Mouse (Mus musculus) embryonic fibroblast, embryonic 13.5 days (primary cell): ENCODE results near the gene Prickle2. TPM values are rescaled to one million over a fixed set of nuclear protein-coding genes. Genes with fewer than 3 reads are reported as not detected.

ENCODE experiments used
- H3K27ac ChIP-seq: 2 replicates; pipeline ENCODE4 v1.5.1; 2012; ENCODE audit warnings: low read length, control low read depth, inconsistent platforms; ENCODE audit not compliant: insufficient read depth
- H3K4me1 ChIP-seq: 2 replicates; pipeline ENCODE4 v1.6.1; 2011; ENCODE audit warnings: low read length; ENCODE audit not compliant: control insufficient read depth, insufficient read depth
- H3K4me3 ChIP-seq: 2 replicates; pipeline ENCODE4 v1.5.1; 2011; ENCODE audit warnings: mild to moderate bottlenecking, control low read depth, low read length; ENCODE audit not compliant: insufficient read depth
- CTCF ChIP-seq: IDR thresholded peaks from 2 replicates; pipeline ENCODE4 v1.5.1; 2011; ENCODE audit warnings: mild to moderate bottlenecking, control low read depth, low read length, moderate library complexity, borderline replicate concordance; ENCODE audit not compliant: insufficient read depth
- POLR2A ChIP-seq: IDR thresholded peaks from 2 replicates; pipeline ENCODE4 v1.6.1; 2011; ENCODE audit warnings: low read depth, mild to moderate bottlenecking, control low read depth, low read length, moderate library complexity
- polyA plus RNA-seq: library from polyadenylated mRNA; stranded (reverse); fragments of >200 nt; gene quantifications from 2 replicates; pipeline ENCODE4 v1.2.4, GENCODE M21; 2011; ENCODE audit warnings: low read depth; ENCODE audit not compliant: missing spikeins, insufficient read length

The Prickle2 gene
- polyA plus RNA-seq, 1 experiment, result 10.4 TPM

GRCm38 (mm10) chr6:92441205-92441604, 264.8 kb downstream of the Prickle2 start:
- peaks cover 7% of the 10 kb centered on the region; the same call in 1 of the 2 replicates for H3K4me1 ChIP-seq

DNA sequence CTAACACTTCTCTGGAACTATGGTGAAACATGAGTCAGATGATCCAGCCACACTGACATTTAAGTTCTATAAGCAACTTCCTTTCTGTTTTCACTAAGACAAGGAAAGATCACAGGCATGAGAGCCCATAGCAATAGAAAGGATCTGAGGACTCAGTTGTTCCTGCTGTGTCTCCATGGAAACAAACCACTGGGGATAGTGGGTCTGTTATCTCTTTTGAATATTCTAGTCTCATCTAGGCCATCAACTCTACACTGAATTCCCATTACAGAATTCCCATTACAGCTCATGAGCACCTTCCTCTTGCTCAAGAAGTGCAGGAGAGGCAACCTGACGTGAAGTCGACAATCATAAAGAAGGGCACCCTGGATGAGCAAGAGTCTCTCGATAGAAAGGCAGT, 265.7 kb downstream of the Prickle2 start:
- H3K4me1 ChIP-seq, result peaks cover 7% of the 10 kb centered on the region; the same call in 1 of the 2 replicates
- H3K4me3 ChIP-seq, result no peak overlapping the region
- TF ChIP-seq CTCF, result no peak
- no peak for TF ChIP-seq POLR2A
- H3K27ac ChIP-seq, result no peak overlapping the region

More at GRCm38 (mm10) chr6:92441205-92441604, 264.8 kb downstream of the Prickle2 start:
- Histone ChIP-seq H3K4me3 (no peak overlapping the region), H3K27ac (no peak overlapping the region)
- TF ChIP-seq POLR2A (no peak), CTCF (no peak)

GRCm38 (mm10) chr6:92432146-92432545, 273.8 kb downstream of the Prickle2 start:
- Histone ChIP-seq H3K4me1 (peaks cover 13% of the 10 kb centered on the region), H3K27ac (no peak overlapping the region), H3K4me3 (no peak overlapping the region)
- no peak for TF ChIP-seq POLR2A
- TF ChIP-seq CTCF, result no peak

DNA sequence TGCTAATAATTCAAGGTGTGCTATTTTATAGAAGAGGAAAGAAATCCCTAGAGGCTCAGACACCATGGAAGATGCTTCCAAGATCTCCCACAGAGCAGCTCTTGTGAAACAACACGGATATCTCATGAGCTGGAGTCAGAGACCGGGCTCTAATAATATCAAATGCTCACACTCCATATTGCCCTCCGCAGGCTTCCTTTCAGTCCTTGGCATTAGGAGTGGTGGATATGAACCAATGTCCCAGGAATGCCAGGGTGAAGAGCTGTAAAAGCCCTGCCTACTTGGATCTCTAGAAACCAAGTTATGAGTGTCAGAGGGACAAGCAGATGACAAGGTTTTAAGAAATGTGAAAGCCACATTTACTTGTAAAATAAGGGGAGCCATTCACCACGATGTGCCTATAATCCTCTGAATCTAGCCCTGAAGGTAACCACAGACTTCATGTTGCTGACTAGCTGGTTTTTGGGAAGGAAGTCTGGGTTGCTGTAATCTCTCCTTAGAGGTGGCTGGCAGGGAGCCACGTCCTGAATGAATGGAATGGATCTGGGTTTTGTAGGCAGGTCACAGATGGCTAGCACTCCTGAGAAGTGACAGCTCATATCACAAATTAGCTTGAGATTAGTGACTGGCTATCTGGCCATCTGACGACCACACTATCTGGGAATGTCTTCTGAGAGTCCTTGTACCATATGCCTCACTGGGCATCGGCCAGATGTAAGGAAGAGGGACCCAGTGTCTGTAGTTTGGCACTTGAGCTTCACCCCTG, 278.4 kb downstream of the Prickle2 start:
- Histone ChIP-seq H3K27ac (no peak overlapping the region), H3K4me1 (peaks cover 13% of the 10 kb centered on the region), H3K4me3 (no peak overlapping the region)
- TF ChIP-seq POLR2A (no peak), CTCF (no peak)

DNA sequence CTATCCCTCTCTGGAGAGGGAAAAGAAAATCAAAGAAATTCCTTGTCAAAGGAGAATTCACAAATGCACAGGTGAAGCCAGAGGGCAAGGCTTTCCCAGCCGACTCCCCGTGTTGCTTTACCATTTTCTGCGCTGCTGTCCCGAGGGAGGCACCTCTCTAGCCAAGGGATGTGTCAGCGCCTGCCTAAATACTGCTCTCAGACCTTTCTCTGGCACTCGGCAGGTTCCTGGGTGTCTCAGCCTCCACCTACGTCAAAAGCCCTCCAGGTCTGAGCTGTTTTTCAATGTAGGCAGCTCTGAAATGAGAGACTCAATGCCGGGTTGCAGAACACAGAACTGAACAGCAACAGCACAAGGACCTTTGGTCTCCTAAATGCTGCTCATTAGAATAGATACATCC, 280.1 kb downstream of the Prickle2 start:
- peaks cover 9% of the 10 kb centered on the region for H3K4me1 ChIP-seq
- no peak overlapping the region for H3K4me3 ChIP-seq
- no peak for TF ChIP-seq POLR2A
- TF ChIP-seq CTCF, result no peak
- H3K27ac ChIP-seq, result no peak overlapping the region

DNA sequence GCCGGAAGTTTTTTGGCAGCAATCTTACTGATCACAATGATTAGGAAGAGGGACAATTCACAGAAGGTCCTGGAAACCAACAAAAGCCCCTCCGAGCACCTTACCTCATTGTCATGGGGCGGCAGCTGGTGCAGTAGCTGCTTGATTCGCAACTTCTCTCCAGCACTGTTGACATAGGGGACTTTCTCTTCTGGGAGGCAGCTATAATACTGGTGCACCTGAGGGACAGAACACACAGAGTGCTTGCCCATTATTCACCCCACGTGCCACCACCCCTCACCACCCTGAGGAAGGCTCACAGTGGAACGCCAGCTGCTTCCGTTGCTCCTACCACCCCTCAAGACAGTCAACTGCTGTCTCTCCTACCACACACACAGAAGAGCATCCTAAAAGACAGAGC, 280.5 kb downstream of the Prickle2 start:
- H3K4me3 ChIP-seq, result no peak overlapping the region
- H3K4me1 ChIP-seq, result peaks cover 9% of the 10 kb centered on the region

DNA sequence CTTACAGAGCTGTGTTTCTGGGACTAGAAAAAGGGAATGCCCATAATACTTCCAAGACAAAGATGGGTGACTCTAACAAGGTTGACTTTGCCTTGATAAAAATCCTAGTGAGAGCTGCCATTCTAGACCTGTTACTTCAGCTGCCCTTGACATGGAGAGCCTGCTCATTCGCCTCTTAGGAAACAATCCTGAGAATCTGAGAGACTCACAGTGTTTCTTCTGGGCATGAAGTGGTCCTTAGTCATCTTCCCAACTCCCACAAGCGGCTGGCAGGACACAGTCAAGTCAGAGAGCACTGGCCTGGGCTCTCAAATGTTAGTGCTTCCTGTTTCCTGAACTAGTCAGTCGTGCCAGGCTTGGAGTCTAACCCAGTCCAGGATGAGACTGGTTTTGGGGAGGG, 281.0 kb downstream of the Prickle2 start:
- Histone ChIP-seq H3K4me1 (peaks cover 9% of the 10 kb centered on the region), H3K27ac (peak overlapping the region; percentile 46; the same call in 1 of the 2 replicates), H3K4me3 (no peak overlapping the region)
- TF ChIP-seq POLR2A, result no peak
- no peak for TF ChIP-seq CTCF

More for the DNA sequence above, 280.5 kb downstream of the Prickle2 start:
- no peak for TF ChIP-seq POLR2A
- TF ChIP-seq CTCF, result no peak
- no peak overlapping the region for H3K27ac ChIP-seq

- Histone ChIP-seq H3K27ac (no peak overlapping the region), H3K4me1 (no peaks in the 10 kb centered on the region; the same call in 1 of the 2 replicates), H3K4me3 (no peak overlapping the region)
- TF ChIP-seq POLR2A (no peak), CTCF (peak; percentile 32; the same call in 1 of the 2 replicates)
Observed at GRCm38 (mm10) chr6:92422286-92422685, 283.7 kb downstream of the Prickle2 start.

DNA sequence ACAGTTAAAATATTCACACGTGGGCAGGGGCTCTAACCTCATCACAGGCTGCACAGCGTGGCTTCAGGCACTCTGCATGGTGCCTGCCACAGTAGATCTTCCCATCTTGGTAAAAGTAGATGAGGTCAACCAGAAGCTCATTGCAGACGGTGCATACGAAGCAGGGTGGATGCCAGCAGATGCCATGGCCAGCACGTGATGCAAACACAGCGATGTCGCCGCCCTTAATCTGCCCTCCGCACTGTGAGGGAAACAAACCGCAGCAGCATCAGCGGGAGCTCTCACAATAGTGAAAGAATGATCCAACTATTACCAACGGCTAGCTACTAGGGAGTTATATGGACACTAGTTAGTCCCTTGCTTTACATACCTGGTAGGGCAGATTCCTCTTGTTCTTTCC, 285.8 kb downstream of the Prickle2 start:
- Histone ChIP-seq H3K27ac (no peak overlapping the region), H3K4me3 (no peak overlapping the region), H3K4me1 (no peaks in the 10 kb centered on the region)
- no peak for TF ChIP-seq CTCF
- TF ChIP-seq POLR2A, result no peak

DNA sequence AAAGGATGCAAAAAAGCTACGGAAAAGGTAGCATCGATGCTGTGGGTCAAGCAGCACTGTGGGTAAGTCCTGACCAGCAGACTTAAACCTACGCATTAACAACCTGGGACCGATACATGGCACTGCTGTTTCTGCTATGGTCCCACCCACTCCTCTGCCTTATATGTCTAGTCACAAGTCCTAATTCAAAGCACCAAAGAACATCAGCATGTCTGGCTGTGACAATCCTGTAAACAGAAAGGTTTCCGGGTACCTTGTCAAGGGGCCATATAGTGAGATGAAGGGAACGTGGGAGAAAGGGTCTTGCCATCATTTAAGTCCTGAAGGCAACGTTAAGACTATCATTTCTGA, 290.6 kb downstream of the Prickle2 start:
- H3K4me1 ChIP-seq, result no peaks in the 10 kb centered on the region
- TF ChIP-seq CTCF (no peak), POLR2A (no peak)
- no peak overlapping the region for H3K27ac ChIP-seq
- H3K4me3 ChIP-seq, result no peak overlapping the region
